In the genomic region with DNA sequence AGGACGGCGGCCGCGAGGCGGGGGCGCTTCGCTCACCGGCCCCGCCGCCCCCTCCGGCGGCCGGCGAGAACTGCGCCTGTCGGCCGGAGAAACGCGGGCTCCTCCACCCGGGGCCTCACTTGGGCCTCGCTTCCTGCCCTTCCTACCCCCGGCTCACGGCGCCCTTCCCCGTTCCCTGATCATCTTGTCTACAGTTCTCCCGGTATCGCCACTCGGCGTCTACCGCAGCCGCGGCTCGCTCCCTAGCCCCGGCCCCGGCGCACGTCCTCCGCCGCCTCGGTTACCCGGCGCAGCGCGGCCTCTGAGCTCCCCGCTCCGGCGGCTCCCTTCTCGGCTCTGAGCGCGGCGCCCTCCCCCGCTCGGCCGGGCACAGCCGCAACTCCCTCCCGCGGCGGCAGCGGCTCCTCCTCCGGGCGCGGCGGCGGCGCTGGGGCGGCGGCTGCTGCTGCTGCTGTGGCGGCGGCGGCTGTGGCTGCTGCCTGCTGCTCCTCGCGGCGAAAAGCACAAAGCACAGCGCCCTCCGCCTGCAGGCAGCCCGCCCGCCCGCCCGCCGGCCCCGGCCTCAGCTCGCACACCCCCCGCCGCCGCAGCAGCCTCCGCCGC, we compare ENCODE assay signal across 8 mouse cellular contexts. TPM values are rescaled to one million over a fixed set of nuclear protein-coding genes. Genes with fewer than 3 reads are reported as not detected.
DNase-seq lines count a peak whose midpoint lies in the region; ATAC-seq and TF ChIP-seq lines count a peak whose summit lies in the region.

No protein-coding gene starts in this region.

- no peaks in the 10 kb centered on the region for H3K9me3 ChIP-seq in hindbrain, postnatal 0 days (ENCODE audit: low read length)
- H3K9me3 ChIP-seq in midbrain, embryonic 16.5 days (replicated peaks; ENCODE audit: control insufficient read depth, low read length, poor library complexity, severe bottlenecking), result no peaks in the 10 kb centered on the region
- no peaks in the 10 kb centered on the region for H3K9me3 ChIP-seq in stomach, embryonic 16.5 days (replicated peaks; ENCODE audit: control insufficient read depth, low read length)

- peak overlapping the region; percentile 67 for H3K4me3 ChIP-seq in cerebellum, adult 2 months (replicated peaks; ENCODE audit: insufficient read depth, low read depth, low read length)
- peak overlapping the region; percentile 99 for H3K4me3 ChIP-seq in hindbrain, postnatal 0 days (ENCODE audit: low read length)
- peak overlapping the region; percentile 92 for H3K4me3 ChIP-seq in midbrain, embryonic 16.5 days (ENCODE audit: low read depth, low read length)
- peak overlapping the region; percentile 98 for H3K4me3 ChIP-seq in stomach, embryonic 16.5 days (replicated peaks; ENCODE audit: low read length)

- H3K27me3 ChIP-seq in cerebellum, adult 2 months (ENCODE audit: control insufficient read depth, insufficient read depth, low read length), result no peaks in the 10 kb centered on the region
- H3K27me3 ChIP-seq in hindbrain, postnatal 0 days (ENCODE audit: insufficient read depth, low read length), result no peaks in the 10 kb centered on the region
- H3K27me3 ChIP-seq in midbrain, embryonic 16.5 days (ENCODE audit: control insufficient read depth, insufficient read depth, low read depth, low read length), result no peaks in the 10 kb centered on the region
- no peaks in the 10 kb centered on the region for H3K27me3 ChIP-seq in stomach, embryonic 16.5 days (ENCODE audit: control insufficient read depth, insufficient read depth, low read length)

- H3K9ac ChIP-seq in hindbrain, postnatal 0 days (replicated peaks; ENCODE audit: low read length), result peak overlapping the region; percentile 100
- H3K9ac ChIP-seq in midbrain, embryonic 16.5 days (ENCODE audit: low read depth, low read length), result peak overlapping the region; percentile 99
- H3K9ac ChIP-seq in stomach, embryonic 16.5 days (ENCODE audit: low read length), result peak overlapping the region; percentile 100

- no peak; the same call in 1 of the 2 replicates for TF ChIP-seq CTCF in cerebellum, adult 2 months (IDR thresholded peaks at IDR 0.05; ENCODE audit: borderline replicate concordance, insufficient read depth, low read depth, low read length)
- no peak for TF ChIP-seq CTCF in hindbrain, postnatal 0 days (IDR thresholded peaks at IDR 0.05; ENCODE audit: low read depth)

- H3K27ac ChIP-seq in cerebellum, adult 2 months (ENCODE audit: insufficient read depth, low read length), result peak overlapping the region; percentile 99
- peak overlapping the region; percentile 99 for H3K27ac ChIP-seq in hindbrain, postnatal 0 days
- H3K27ac ChIP-seq in midbrain, embryonic 16.5 days (ENCODE audit: low read length), result peak overlapping the region; percentile 98
- H3K27ac ChIP-seq in stomach, embryonic 16.5 days (ENCODE audit: low read length), result peak overlapping the region; percentile 99

- H3K4me2 ChIP-seq in hindbrain, postnatal 0 days (ENCODE audit: low read depth, low read length), result peak overlapping the region; percentile 85
- H3K4me2 ChIP-seq in midbrain, embryonic 16.5 days (ENCODE audit: low read length), result peak overlapping the region; percentile 78
- peak overlapping the region; percentile 78 for H3K4me2 ChIP-seq in stomach, embryonic 16.5 days (ENCODE audit: low read depth, low read length)

- H3K36me3 ChIP-seq in hindbrain, postnatal 0 days (ENCODE audit: insufficient read depth, low read length), result peaks cover 20% of the 10 kb centered on the region
- H3K36me3 ChIP-seq in midbrain, embryonic 16.5 days (ENCODE audit: control insufficient read depth, insufficient read depth, low read length), result peaks cover 20% of the 10 kb centered on the region
- H3K36me3 ChIP-seq in stomach, embryonic 16.5 days (ENCODE audit: control insufficient read depth, insufficient read depth, low read length), result peaks cover 15% of the 10 kb centered on the region

- WGBS in cerebellum, adult 2 months, result 1% methylated on average over 61 of the region's 87 CpGs
- WGBS in hindbrain, postnatal 0 days, result 2% methylated on average over 40 of the region's 87 CpGs
- under 1% methylated on average over 51 of the region's 87 CpGs for WGBS in midbrain, embryonic 16.5 days
- WGBS in stomach, embryonic 16.5 days, result under 1% methylated on average over 66 of the region's 87 CpGs

- peak; percentile 55 to 80 for DNase-seq in cerebellum, adult 18-20 months
- peak; percentile 71 to 78 for DNase-seq in cerebellum, adult 2 months
- DNase-seq in forelimb bud, embryonic 11.5 days (ENCODE audit: low read depth, low spot score), result peak; percentile 58
- DNase-seq in hindbrain, postnatal 0 days (ENCODE audit: low spot score), result peak; percentile 80
- DNase-seq in liver, result peak; percentile 79

- TF ChIP-seq POLR2A in cerebellum, adult 2 months (IDR thresholded peaks at IDR 0.05; ENCODE audit: borderline replicate concordance, insufficient read depth, low read length), result no peak

- H3K4me1 ChIP-seq in cerebellum, adult 2 months (ENCODE audit: control insufficient read depth, insufficient read depth, low read length), result no peaks in the 10 kb centered on the region; the same call in 1 of the 2 replicates
- H3K4me1 ChIP-seq in hindbrain, postnatal 0 days (ENCODE audit: insufficient read depth, low read length), result peaks cover 11% of the 10 kb centered on the region; the same call in 1 of the 2 replicates
- H3K4me1 ChIP-seq in midbrain, embryonic 16.5 days (ENCODE audit: control insufficient read depth, insufficient read depth, low read length), result peaks cover 19% of the 10 kb centered on the region
- H3K4me1 ChIP-seq in stomach, embryonic 16.5 days (ENCODE audit: control insufficient read depth, insufficient read depth, low read length), result peaks cover 23% of the 10 kb centered on the region

- ATAC-seq in cerebellum, adult (ENCODE audit: insufficient number of reproducible peaks, low FRiP score, low TSS enrichment), result no peak
- peak; percentile 43 for ATAC-seq in hindbrain, postnatal 0 days
- no peak; the same call in 1 of the 2 replicates for ATAC-seq in midbrain, embryonic 16.5 days
- ATAC-seq in stomach, embryonic 16.5 days (ENCODE audit: insufficient read depth, low FRiP score), result peak; percentile 0

RNA-seq across cellular contexts. Expression of a gene that starts 2.1 kb away (rescaled TPM):
- 94.6 and 95.8 TPM in 2 replicates for polyA plus RNA-seq in cerebellum, adult 2 months (2012; rRNA removed)
- 53.7 and 63.7 TPM in 2 replicates for total RNA-seq in hindbrain, postnatal 0 days (2014; rRNA removed)
- polyA plus RNA-seq in hindbrain, postnatal 0 days (2015; fragmentation: Nextera tagmentation; extraction: Ambion mirVana), result 74.6 and 76.1 TPM in 2 replicates
- polyA plus RNA-seq in midbrain, embryonic 16.5 days (2015; fragmentation: Nextera tagmentation; extraction: Ambion mirVana), result 70.1 and 85.2 TPM in 2 replicates
- 70.5 and 71.4 TPM in 2 replicates for polyA plus RNA-seq in stomach, embryonic 16.5 days (2015; fragmentation: Nextera tagmentation; extraction: Ambion mirVana)

RNA-seq across cellular contexts. Expression of a gene that starts 21.0 kb away (rescaled TPM):
- 93.3 and 101 TPM in 2 replicates for polyA plus RNA-seq in cerebellum, adult 2 months (2012; rRNA removed)
- 146 and 149 TPM in 2 replicates for total RNA-seq in hindbrain, postnatal 0 days (2014; rRNA removed)
- polyA plus RNA-seq in hindbrain, postnatal 0 days (2015; fragmentation: Nextera tagmentation; extraction: Ambion mirVana), result 22.8 and 23.7 TPM in 2 replicates
- polyA plus RNA-seq in midbrain, embryonic 16.5 days (2015; fragmentation: Nextera tagmentation; extraction: Ambion mirVana), result 28.3 and 28.9 TPM in 2 replicates
- polyA plus RNA-seq in stomach, embryonic 16.5 days (2015; fragmentation: Nextera tagmentation; extraction: Ambion mirVana), result 12.2 and 13.2 TPM in 2 replicates

RNA-seq across cellular contexts. Expression of a gene that starts 32.7 kb away (rescaled TPM):
- polyA plus RNA-seq in cerebellum, adult 2 months (2012; rRNA removed), result 82.7 and 85.3 TPM in 2 replicates
- 81.8 and 92.7 TPM in 2 replicates for total RNA-seq in hindbrain, postnatal 0 days (2014; rRNA removed)
- polyA plus RNA-seq in hindbrain, postnatal 0 days (2015; fragmentation: Nextera tagmentation; extraction: Ambion mirVana), result 71.0 and 72.2 TPM in 2 replicates
- 72.8 and 78.5 TPM in 2 replicates for polyA plus RNA-seq in midbrain, embryonic 16.5 days (2015; fragmentation: Nextera tagmentation; extraction: Ambion mirVana)
- 53.0 and 53.4 TPM in 2 replicates for polyA plus RNA-seq in stomach, embryonic 16.5 days (2015; fragmentation: Nextera tagmentation; extraction: Ambion mirVana)

RNA-seq across cellular contexts. Expression of a gene that starts 48.6 kb away (rescaled TPM):
- polyA plus RNA-seq in cerebellum, adult 2 months (2012; rRNA removed), result 0.72 and 0.90 TPM in 2 replicates
- total RNA-seq in hindbrain, postnatal 0 days (2014; rRNA removed), result 0.22 and 0.84 TPM in 2 replicates
- polyA plus RNA-seq in hindbrain, postnatal 0 days (2015; fragmentation: Nextera tagmentation; extraction: Ambion mirVana), result 0.48 and 0.54 TPM in 2 replicates
- polyA plus RNA-seq in midbrain, embryonic 16.5 days (2015; fragmentation: Nextera tagmentation; extraction: Ambion mirVana), result 2.3 and 3.5 TPM in 2 replicates
- 38.9 and 47.2 TPM in 2 replicates for polyA plus RNA-seq in stomach, embryonic 16.5 days (2015; fragmentation: Nextera tagmentation; extraction: Ambion mirVana)

RNA-seq across cellular contexts. Expression of a gene that starts 48.9 kb away (rescaled TPM):
- 3.1 and 4.0 TPM in 2 replicates for polyA plus RNA-seq in cerebellum, adult 2 months (2012; rRNA removed)
- 2.2 and 2.6 TPM in 2 replicates for total RNA-seq in hindbrain, postnatal 0 days (2014; rRNA removed)
- polyA plus RNA-seq in hindbrain, postnatal 0 days (2015; fragmentation: Nextera tagmentation; extraction: Ambion mirVana), result 0.29 and 0.41 TPM in 2 replicates
- polyA plus RNA-seq in midbrain, embryonic 16.5 days (2015; fragmentation: Nextera tagmentation; extraction: Ambion mirVana), result 0.07 and 0.10 TPM in 2 replicates
- 0.12 TPM in 1 of 2 replicates, not detected in the other for polyA plus RNA-seq in stomach, embryonic 16.5 days (2015; fragmentation: Nextera tagmentation; extraction: Ambion mirVana)

Comparison
In these comparisons a context has a peak if more than half of its experiments do, and no peak if none do; other contexts are left out.
1. ATAC-seq: peak in hindbrain, postnatal 0 days (single experiment) and stomach, embryonic 16.5 days (single experiment); none in cerebellum, adult (single experiment) and midbrain, embryonic 16.5 days (single experiment).
2. Peak in every context shown above with its lines, with median percentiles within 50 percentile points of each other: DNase-seq, H3K27ac ChIP-seq, H3K4me3 ChIP-seq, H3K4me2 ChIP-seq and H3K9ac ChIP-seq.